Mouse (Mus musculus) adipocyte (in vitro differentiated cells): ENCODE data around the gene Polr2e.
A peak's percentile ranks its signal among the peaks of the same experiment; 100 is the strongest.

Experiments used
- DNase-seq: peaks from one replicate; pipeline ENCODE4 v3.0.0-alpha.2; 2016; ENCODE audit warnings: low spot score

The Polr2e gene

DNA sequence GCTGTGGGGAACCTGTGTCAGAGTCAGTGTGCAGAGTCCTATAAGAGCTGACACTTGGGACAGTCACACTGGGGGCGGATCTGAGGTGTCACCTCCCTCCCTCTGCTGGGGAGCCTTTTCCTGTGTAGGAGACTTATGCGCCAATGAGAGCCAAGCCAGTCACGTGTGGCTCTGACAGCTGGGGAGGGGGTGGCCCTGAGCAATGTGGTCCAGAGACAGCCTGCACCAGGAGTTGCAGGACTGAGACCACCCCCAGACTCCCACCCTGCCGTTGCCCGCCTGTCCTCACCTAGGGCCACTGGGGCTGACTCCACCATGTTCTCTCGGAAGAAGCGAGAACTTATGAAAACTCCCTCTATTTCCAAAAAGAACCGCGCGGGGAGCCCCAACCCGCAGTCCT is 23.1 kb downstream of the Polr2e start, which contains the start of gene Arhgap45:
Gene Arhgap45 (plus strand): TSS at position 143 of the 400 bp plus-strand sequence.
- DNase-seq, result no peak

DNA sequence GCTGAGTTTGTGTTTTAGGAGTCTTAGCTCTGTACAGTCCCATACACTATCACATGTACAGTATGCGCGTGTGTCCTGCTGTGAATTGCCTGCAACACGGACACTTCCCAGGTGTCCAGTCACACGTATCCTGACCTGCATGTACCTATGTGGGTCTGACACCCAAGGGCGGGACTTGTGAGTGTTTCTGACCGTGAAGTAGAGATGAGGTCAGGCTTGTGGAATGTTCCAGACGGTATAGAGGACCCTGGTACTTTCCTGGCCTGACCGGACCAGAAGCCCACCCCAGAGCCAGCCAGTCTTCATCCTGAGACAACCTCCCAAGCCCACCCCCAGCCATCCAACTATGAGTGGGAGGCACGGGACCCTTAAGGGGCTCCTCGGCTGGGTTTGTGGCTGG is 24.0 kb downstream of the Polr2e start:
- no peak for DNase-seq

DNA sequence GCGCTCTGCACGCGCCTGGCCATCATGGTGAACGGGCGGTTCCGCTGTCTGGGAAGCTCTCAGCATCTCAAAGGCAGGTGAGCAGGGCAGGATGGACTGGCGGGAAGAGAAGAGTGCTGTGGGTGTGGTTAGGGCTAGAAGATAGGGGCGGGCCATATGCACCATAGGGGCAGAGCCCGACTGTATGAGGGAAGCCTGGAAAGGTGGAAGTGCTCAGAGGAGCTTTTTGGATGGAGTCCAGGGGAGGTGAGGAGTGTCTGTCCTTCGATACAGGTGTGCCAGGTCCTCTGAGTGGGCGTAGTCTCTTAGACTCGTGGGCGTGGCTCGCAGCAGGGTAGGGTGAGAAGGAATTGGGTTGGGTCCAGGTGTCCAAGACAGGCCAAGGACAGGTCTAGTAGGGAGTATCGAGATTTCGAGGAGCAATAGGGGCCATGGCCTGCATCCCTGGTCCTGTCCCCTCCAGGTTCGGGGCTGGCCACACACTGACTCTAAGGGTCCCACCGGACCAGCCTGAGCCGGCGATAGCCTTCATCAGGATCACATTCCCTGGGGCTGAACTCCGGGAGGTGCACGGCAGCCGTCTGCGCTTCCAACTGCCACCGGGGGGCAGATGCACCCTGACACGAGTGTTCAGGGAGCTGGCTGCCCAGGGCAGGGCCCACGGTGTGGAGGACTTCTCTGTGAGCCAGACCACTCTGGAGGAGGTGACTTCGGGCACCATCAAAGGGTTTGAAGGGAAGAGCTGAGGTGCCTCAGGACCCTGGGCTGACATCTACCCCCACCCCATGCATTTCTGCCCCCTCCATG is 24.9 kb downstream of the Polr2e start:
- DNase-seq, result no peak

DNA sequence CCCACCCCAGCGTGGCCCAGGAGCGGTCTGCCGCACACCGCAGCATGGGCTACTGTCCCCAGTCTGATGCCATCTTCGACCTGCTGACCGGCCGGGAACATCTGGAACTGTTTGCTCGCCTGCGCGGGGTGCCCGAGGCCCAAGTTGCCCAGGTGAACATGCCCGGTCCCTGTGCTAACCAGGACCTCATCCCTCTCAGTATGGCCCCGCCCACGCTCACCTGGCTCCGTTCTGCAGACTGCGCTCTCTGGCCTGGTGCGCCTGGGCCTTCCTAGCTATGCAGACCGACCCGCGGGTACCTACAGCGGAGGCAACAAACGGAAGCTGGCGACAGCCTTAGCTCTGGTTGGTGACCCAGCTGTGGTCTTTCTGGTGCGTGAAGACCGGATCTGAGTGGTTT is 26.0 kb downstream of the Polr2e start:
- no peak for DNase-seq

DNA sequence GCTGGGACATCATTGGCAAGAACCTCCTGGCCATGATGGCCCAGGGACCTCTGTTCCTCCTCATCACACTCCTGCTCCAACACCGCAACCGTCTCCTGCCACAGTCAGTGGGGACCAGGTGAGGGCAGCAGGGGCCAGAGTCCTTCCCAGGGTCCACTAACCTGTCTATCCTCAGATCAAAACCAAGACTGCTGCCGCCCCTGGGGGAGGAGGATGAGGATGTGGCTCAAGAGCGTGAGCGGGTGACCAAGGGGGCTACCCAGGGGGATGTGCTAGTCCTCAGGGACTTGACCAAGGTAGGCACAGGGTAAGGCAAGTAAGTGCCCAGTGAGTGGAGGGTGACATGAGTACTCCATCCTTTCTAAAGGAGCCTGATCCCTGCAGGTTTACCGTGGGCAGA is 27.9 kb downstream of the Polr2e start:
- DNase-seq, result no peak

DNA sequence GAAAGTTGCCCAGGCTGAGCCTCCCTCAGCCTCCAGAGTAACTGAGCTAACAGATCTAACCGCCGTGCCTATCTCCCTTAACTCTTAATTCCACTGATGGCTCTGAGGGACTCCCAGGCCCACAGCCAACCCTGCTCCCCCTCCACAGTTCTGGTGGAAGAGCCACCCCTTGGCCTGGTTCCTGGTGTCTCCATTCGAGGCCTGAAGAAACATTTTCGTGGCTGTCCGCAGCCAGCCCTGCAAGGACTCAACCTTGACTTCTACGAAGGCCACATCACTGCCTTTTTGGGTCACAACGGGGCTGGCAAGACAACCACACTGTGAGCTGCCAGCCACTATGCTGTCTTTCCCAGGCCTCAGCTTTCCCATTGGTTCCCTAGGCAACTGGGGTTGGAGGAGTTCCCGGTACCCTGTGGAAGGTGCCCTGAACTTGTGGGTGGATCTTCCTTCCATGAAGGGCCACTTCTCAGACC is 35.3 kb downstream of the Polr2e start:
- DNase-seq, result no peak

DNA sequence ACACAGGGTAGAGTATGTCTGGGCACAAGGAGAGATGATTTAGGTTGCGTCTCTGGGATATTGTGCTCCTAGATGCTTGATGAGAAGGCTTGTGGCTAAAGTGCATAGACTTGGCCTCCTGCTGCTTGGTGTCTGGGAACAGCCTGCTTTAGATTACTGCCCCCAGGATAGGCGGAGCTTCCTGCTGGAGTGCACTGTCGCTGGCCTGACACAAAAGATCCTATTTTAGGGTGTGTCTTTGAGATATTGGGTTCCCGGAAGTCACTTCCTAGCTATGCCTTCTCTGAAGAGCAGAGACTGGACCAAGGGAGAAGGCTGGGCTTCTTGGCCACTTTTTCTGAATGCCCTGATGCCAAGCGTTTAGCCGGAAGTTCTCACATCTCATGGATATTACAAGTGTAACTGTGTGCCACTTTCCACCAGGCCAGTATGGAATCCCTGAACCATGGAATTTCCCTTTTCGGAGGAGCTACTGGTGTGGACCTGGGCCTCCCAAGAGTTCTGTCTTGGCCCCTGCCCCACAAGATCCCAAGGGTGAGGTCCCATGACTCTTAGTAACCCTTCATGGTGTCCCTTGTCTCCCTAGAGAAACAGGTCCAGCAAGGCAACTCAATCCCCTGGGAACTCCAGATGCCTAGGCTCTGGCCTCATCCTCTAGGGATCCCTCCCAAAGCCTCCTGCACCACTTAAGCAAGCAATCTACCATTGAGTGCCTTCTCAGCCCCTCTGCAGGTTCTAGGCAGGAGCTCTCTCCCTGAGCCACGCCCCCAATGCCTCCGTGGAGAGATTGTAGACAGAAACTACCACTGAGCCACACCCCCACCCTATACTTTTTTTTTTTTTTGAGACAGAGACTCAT is 36.0 kb downstream of the Polr2e start:
- DNase-seq, result no peak

DNA sequence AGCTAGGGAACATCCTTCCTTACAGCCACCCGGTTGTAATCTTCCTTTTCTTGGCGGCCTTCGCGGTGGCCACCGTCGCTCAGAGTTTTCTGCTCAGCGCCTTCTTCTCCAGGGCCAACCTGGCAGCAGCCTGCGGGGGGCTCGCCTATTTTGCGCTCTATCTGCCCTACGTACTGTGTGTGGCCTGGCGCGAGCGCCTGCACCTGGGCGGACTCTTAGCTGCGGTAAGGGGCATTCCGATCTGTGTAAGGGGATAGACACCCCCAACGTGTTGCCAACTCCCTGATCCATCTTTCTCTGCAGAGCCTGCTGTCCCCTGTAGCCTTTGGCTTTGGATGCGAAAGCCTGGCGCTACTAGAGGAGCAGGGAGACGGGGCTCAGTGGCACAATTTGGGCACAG is 36.8 kb downstream of the Polr2e start:
- no peak for DNase-seq

DNA sequence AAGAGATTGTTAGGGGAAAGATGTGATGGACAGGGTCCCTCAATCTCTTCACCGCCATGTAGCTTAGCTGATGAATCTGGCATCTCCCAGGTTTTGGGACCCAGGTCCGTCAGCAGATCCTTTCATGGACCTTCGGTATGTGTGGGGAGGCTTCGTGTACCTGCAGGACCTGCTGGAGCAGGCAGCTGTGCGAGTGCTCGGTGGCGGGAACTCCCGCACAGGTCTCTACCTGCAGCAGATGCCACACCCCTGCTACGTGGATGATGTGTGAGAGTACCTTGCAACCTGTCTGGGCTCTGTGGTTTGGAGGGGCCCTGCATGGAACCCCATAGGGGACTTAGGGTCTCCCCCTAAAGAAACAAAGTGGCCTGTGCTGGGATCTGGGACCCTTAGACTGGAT is 37.6 kb downstream of the Polr2e start:
- DNase-seq, result no peak

DNA sequence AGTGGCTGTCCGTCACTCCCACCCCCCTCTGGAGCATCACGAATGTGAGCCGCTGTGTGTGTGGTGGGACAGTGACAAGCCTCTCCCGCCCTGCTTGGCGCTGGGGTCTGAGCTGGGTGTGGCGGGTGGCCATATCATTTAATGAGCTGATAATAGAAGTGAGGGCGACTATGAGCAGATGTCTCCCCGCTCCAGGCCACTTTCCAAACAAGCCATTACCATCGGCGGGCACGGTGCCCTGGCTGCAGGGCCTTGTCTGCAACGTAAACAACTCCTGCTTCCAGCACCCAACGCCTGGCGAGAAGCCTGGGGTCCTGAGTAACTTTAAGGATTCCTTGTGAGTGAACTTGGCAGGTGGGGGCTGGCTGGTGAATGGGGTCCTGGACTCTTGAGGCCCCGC is 41.8 kb downstream of the Polr2e start:
- DNase-seq, result no peak

DNA sequence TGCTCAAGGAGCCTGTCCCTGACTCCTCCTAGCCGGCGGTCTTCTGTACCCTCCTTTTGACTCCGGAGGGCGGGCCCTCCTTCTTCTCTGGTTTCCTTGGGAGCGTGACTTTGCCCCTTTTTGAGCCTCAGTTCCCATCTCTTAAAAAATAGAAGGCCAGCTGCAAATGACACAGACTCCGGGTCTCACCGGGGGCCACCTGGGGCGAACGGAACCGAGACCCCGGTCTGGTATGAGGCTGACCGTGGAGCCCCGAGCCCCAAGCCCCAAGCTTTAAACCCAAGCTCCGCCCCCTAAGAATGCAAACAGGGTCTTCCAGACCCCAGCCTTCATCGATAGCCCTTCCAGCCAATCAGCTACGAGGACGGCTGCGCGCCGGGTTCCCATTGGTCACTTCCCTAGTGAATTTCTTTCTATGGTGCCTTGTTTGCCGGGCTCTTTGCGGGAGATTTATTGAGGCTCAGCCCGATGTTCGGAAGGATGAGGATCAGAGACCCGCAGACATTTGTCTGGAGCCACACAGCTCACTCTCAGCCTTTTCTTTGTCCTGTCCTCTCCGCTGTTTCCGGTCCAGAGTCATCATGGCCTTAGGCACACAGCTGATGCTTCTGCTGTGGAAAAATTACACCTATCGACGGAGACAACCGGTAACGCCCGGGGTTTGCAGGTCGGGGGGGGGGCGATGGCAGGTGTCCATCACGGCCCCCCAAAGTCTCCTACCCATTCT is 42.4 kb downstream of the Polr2e start:
- DNase-seq, result peak; percentile 30

DNA sequence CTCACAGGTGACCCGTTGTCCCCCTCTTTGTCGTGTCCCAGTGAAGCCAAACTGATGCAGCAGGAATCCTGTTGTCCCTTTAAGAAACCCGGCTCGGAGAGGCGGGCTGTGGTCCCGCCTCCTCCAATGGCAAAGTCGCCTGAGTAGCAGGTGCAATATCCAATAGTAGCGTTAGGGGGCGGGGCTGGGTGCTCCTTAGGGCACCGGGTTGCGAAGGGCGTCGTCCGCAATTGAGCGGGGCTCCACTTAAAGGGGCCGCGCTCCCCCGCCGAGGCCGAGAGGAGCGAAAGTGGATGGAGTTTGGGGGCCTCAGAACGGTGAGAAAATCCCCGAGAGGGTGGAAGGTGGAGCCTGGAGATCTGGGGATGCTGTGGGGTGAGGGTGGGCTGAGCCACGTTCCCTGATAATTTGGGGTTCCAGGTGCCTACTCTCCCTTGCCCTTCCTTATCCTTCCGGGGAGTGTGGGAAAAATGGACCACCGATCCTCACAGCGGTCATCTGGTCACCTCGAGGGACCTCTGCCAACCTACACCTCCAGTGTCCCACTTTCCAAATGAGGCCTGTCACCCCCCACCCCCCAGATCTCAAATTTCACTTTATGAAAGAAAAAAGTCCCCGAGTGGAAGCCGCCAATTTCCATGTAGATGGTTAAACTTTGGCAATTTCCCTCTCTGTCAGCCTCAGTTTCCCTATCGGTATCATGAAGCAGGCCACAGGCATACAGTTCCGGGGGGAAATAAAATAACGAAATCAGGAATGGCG is 43.1 kb downstream of the Polr2e start, which contains the start of gene Abca7:
Gene Abca7 (plus strand): TSS at position 223 of the 762 bp plus-strand sequence.
- peak; percentile 95 for DNase-seq

DNA sequence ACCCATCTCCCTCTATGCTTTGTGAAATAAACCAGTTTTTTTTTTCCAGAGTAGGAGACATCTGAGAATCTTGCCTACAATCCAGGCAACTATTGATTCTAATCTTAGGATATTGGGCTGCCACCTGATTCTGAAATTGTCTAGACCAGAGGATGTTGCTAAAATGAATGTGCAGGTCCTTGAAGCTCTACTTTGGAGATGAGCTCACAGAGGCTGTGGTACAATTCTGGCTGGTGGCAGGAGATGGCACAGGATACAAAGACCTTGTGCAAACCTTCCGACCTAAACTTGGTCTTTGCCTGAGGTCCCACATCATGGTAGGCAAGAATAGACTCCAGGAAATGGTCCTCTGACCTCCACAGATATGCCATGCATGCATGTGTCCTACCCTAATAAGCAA is 44.0 kb downstream of the Polr2e start:
- DNase-seq, result no peak

DNA sequence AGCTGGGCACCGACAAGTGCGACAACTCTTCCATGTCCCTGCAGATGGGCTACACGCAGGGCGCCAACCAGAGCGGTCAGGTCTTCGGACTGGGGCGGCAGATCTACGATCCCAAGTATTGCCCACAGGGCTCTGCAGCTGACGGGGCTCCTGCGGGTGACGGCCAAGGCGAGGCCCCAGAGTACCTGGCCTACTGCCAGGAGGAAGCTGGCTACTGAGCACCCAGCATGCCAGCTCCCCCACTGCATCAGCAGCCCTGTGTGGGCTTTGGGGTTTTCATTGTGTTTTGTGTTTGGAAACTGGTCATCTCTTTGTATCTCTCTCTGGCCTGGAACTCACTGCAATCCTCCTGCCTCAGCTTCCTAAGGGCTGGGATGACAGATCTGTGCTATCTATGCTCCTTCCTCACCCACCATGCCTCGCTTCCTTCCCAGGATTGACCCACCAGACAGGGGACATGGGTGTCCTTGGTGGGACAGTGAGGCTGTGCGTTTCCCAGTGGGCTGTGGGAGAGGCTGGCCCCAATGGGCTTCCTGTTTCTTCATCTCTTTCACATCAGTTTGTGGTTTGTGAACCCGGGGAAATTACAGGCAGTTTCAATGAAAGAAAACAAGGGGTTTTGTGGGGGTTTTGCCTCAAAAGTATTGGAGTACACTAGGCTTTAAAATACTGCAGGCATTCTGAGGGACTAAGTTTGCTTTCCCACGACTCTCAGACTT is 45.0 kb downstream of the Polr2e start:
- DNase-seq, result no peak

DNA sequence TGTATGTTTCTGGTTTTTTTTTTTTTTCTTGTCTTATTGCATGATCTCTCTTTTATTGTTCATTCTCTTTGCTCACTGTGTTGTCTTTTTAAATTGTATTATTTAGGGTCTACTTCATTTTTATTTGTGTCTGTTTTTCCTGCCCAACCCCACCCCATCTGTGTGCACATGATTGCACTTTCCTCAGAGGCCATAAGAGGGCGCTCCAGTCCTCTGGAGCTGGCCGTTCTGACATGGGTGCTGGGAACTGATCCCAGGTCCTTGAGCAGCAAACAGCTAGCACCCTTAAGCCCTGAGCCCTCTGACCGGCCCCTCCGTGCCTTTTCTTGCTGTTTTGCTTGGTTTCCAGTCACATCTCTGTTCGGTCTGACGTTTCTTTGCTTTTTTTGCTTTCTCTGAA is 48.0 kb downstream of the Polr2e start:
- no peak for DNase-seq

DNA sequence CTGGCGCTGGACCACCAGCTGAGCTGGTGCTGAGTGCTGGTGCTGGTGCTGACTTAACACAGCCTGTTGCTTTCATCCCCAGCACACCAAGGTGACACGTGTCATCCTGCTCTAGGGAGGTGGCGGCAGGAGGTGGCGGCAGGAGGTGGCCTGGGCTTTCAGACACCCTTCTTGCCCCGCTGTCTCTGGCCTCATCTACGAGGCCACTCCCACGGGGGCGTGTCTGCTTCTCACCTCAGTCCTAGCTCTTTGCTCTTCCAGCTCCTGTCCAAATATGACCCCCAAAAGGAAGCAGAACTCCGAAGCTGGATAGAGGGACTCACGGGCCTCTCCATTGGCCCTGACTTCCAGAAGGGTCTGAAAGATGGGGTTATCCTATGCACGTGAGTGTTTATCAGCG is 48.5 kb downstream of the Polr2e start:
- DNase-seq, result no peak

DNA sequence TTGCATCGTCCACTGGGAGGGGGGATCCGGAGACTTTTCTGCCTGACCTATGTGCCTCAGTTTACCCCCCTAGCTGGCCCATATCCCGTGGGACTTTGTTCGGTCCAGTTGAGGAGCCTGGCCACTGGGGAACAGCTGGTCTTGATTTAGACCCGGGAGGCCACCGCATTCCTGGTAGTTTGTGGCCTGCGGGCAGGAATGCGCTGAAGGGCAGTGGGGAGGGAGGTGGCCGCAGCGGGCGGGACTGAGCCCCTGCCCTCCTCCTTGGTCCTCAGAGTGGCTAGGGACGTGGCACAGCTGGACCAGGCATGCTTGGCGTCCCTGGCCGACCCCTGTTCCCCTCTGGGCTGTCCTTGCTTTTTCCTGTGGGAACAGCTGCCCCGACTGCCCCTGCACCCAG is 49.7 kb downstream of the Polr2e start:
- no peak for DNase-seq

DNA sequence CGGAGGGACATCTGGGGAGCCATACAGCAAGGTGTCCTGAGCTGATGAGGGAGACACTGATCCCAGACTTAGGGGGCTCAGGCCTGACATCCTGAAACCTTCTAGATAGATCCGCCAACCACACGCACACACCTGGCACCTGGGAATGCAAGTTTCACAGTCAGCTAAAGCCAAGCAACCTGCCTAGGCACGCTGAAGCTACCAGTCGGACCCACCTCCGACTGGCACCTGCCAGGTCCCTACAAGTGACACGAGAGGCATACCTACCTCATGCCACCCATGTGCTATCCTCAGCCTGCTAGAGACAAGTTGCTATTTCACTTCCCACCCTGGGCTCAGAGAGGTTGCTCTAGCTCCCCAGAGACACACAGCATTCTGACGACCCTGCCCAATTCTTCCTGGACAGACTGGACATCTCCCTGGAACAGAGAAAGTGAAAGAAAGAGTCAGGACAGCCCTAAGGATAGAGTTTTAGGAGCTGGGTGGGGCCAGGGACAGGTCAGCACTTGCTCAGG is 50.3 kb downstream of the Polr2e start:
- DNase-seq, result no peak

DNA sequence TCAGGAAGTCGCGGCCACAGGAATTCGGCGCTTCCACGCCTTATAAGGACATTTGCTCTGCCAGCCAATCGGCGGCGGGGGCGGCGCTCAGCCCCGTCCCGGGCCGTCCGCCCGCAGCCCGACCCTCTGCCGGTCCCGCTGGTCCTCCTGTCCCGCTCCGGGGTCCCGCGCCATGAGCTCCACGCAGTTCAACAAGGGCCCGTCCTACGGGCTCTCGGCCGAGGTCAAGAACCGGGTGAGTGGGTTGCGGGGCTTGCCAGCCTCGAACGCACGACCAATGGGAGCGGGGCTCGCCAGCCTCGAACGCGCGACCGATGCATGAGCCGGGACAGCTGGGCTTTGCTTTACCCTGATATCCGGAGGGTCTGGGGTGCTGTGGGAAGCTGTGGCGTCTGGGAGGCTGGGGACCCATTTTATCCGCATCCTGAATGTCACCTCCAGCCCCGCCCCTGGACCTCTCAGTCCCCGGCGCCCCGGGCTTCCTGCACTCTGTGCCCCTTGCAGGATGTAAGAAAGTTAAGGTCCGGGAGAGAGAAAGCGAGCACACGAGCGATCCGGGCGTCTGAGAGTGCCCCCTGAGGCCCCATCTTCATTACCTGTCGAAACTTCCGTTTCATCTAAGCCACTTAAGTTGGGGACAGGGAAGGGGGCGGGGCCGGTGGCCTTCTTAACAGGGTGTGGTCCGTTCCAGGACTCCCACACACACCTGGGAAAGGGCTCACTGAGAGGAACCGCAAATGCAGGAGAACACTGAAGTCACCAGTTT is 50.9 kb downstream of the Polr2e start, which contains the start of gene Cnn2:
Gene Cnn2 (plus strand): TSS at position 79 of the 766 bp plus-strand sequence.
- DNase-seq, result no peak
